Mouse (Mus musculus): ENCODE data around the gene Ctse. TPM values are rescaled to one million over a fixed set of nuclear protein-coding genes. Genes with fewer than 3 reads are reported as not detected.

The Ctse gene
- polyA plus RNA-seq, 1 experiment = 6.4 TPM

GRCm38 (mm10) chr1:131671113-131671512 lies 33.0 kb downstream of the Ctse start:
- TF ChIP-seq POLR2A (IDR thresholded peaks at IDR 0.05; ENCODE audit: control insufficient read depth, extremely low read depth, insufficient read depth, low read length, poor library complexity) = no peak
- TF ChIP-seq CTCF (IDR thresholded peaks at IDR 0.05; ENCODE audit: borderline replicate concordance, control insufficient read depth, extremely low read depth, insufficient read depth, low read length, poor library complexity) = no peak
- Histone ChIP-seq H3K4me1 (replicated peaks; ENCODE audit: control insufficient read depth, insufficient read depth, low read length) (peaks cover 7% of the 10 kb centered on the region), H3K27me3 (ENCODE audit: control insufficient read depth, insufficient read depth, low read length) (no peaks in the 10 kb centered on the region), H3K27ac (ENCODE audit: control insufficient read depth, insufficient read depth, low read length) (no peak overlapping the region), H3K36me3 (ENCODE audit: control insufficient read depth, insufficient read depth, low read length) (no peaks in the 10 kb centered on the region), H3K4me3 (ENCODE audit: control insufficient read depth, insufficient read depth, low read length) (no peak overlapping the region)
- 83% methylated on average over 8 of the region's 8 CpGs for WGBS
- no peak for DNase-seq

GRCm38 (mm10) chr1:131672361-131672760 lies 34.3 kb downstream of the Ctse start:
- peaks cover 7% of the 10 kb centered on the region for H3K4me1 ChIP-seq (replicated peaks; ENCODE audit: control insufficient read depth, insufficient read depth, low read length)

GRCm38 (mm10) chr1:131679644-131680043 lies 41.5 kb downstream of the Ctse start:
- WGBS = 89% methylated on average over 5 of the region's 5 CpGs
- no peaks in the 10 kb centered on the region for H3K27me3 ChIP-seq (ENCODE audit: control insufficient read depth, insufficient read depth, low read length)
- no peak overlapping the region for H3K27ac ChIP-seq (ENCODE audit: control insufficient read depth, insufficient read depth, low read length)
- H3K4me1 ChIP-seq (replicated peaks; ENCODE audit: control insufficient read depth, insufficient read depth, low read length) = no peaks in the 10 kb centered on the region
- H3K36me3 ChIP-seq (ENCODE audit: control insufficient read depth, insufficient read depth, low read length) = no peaks in the 10 kb centered on the region
- DNase-seq = no peak
- H3K4me3 ChIP-seq (ENCODE audit: control insufficient read depth, insufficient read depth, low read length) = no peak overlapping the region
- TF ChIP-seq CTCF (IDR thresholded peaks at IDR 0.05; ENCODE audit: borderline replicate concordance, control insufficient read depth, extremely low read depth, insufficient read depth, low read length, poor library complexity) (no peak), POLR2A (IDR thresholded peaks at IDR 0.05; ENCODE audit: control insufficient read depth, extremely low read depth, insufficient read depth, low read length, poor library complexity) (no peak)

More at GRCm38 (mm10) chr1:131672361-131672760, 34.3 kb downstream of the Ctse start:
- H3K36me3 ChIP-seq (ENCODE audit: control insufficient read depth, insufficient read depth, low read length) = no peaks in the 10 kb centered on the region
- H3K4me3 ChIP-seq (ENCODE audit: control insufficient read depth, insufficient read depth, low read length) = no peak overlapping the region
- H3K27me3 ChIP-seq (ENCODE audit: control insufficient read depth, insufficient read depth, low read length) = no peaks in the 10 kb centered on the region
- no peak overlapping the region for H3K27ac ChIP-seq (ENCODE audit: control insufficient read depth, insufficient read depth, low read length)
- 6% methylated on average over 7 of the region's 7 CpGs for WGBS
- TF ChIP-seq POLR2A (IDR thresholded peaks at IDR 0.05; ENCODE audit: control insufficient read depth, extremely low read depth, insufficient read depth, low read length, poor library complexity) = no peak
- TF ChIP-seq CTCF (IDR thresholded peaks at IDR 0.05; ENCODE audit: borderline replicate concordance, control insufficient read depth, extremely low read depth, insufficient read depth, low read length, poor library complexity) = no peak
- peak; percentile 18 for DNase-seq

GRCm38 (mm10) chr1:131687739-131688138 lies 49.6 kb downstream of the Ctse start:
- Histone ChIP-seq H3K27ac (ENCODE audit: control insufficient read depth, insufficient read depth, low read length) (no peak overlapping the region), H3K27me3 (ENCODE audit: control insufficient read depth, insufficient read depth, low read length) (no peaks in the 10 kb centered on the region), H3K4me3 (ENCODE audit: control insufficient read depth, insufficient read depth, low read length) (no peak overlapping the region), H3K4me1 (replicated peaks; ENCODE audit: control insufficient read depth, insufficient read depth, low read length) (no peaks in the 10 kb centered on the region), H3K36me3 (ENCODE audit: control insufficient read depth, insufficient read depth, low read length) (no peaks in the 10 kb centered on the region)
- DNase-seq = no peak
- no peak for TF ChIP-seq CTCF (IDR thresholded peaks at IDR 0.05; ENCODE audit: borderline replicate concordance, control insufficient read depth, extremely low read depth, insufficient read depth, low read length, poor library complexity)
- 99% methylated on average over 2 of the region's 2 CpGs for WGBS

DNA sequence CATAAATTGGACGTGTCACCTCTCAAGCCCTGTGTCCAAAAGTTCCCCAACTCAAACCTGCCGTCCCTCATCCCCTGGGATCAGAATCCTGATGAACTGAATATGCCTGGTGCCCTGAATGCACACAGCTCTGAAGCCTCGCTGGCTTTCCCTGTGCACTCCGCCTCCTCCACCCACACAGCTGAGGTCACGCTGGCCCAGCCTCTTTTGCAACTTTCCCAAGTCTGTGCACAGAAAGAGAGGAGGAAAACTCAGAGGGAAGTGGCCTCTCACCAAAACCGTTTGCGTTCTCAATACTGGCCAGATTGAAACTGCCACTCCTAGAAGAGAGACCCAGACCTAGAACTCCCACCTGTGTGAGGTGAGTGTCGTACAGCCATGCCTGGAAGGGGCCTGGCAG lies 50.4 kb downstream of the Ctse start, which contains the start of gene Rab7b:
Rab7b (plus strand) TSS at position 221 of the 400 bp plus-strand sequence.
- Histone ChIP-seq H3K4me1 (replicated peaks; ENCODE audit: control insufficient read depth, insufficient read depth, low read length) (no peaks in the 10 kb centered on the region), H3K27me3 (ENCODE audit: control insufficient read depth, insufficient read depth, low read length) (no peaks in the 10 kb centered on the region), H3K4me3 (ENCODE audit: control insufficient read depth, insufficient read depth, low read length) (no peak within 1 kb of the TSS), H3K27ac (ENCODE audit: control insufficient read depth, insufficient read depth, low read length) (no peak within 1 kb of the TSS), H3K36me3 (ENCODE audit: control insufficient read depth, insufficient read depth, low read length) (no peaks in the 10 kb centered on the region)
- TF ChIP-seq POLR2A (IDR thresholded peaks at IDR 0.05; ENCODE audit: control insufficient read depth, extremely low read depth, insufficient read depth, low read length, poor library complexity) = no peak
- TF ChIP-seq CTCF (IDR thresholded peaks at IDR 0.05; ENCODE audit: borderline replicate concordance, control insufficient read depth, extremely low read depth, insufficient read depth, low read length, poor library complexity) = no peak
- no peak for DNase-seq
- WGBS = 74% methylated on average over 8 of the region's 8 CpGs

GRCm38 (mm10) chr1:131689016-131689415 lies 50.9 kb downstream of the Ctse start:
- WGBS = over 99% methylated on average over 3 of the region's 3 CpGs
- Histone ChIP-seq H3K4me1 (replicated peaks; ENCODE audit: control insufficient read depth, insufficient read depth, low read length) (no peaks in the 10 kb centered on the region), H3K27ac (ENCODE audit: control insufficient read depth, insufficient read depth, low read length) (no peak overlapping the region)

GRCm38 (mm10) chr1:131689899-131690298 lies 51.8 kb downstream of the Ctse start:
- Histone ChIP-seq H3K4me1 (replicated peaks; ENCODE audit: control insufficient read depth, insufficient read depth, low read length) (no peaks in the 10 kb centered on the region), H3K27me3 (ENCODE audit: control insufficient read depth, insufficient read depth, low read length) (no peaks in the 10 kb centered on the region), H3K36me3 (ENCODE audit: control insufficient read depth, insufficient read depth, low read length) (no peaks in the 10 kb centered on the region), H3K4me3 (ENCODE audit: control insufficient read depth, insufficient read depth, low read length) (no peak overlapping the region), H3K27ac (ENCODE audit: control insufficient read depth, insufficient read depth, low read length) (no peak overlapping the region)
- no peak for DNase-seq
- TF ChIP-seq CTCF (IDR thresholded peaks at IDR 0.05; ENCODE audit: borderline replicate concordance, control insufficient read depth, extremely low read depth, insufficient read depth, low read length, poor library complexity) (no peak), POLR2A (IDR thresholded peaks at IDR 0.05; ENCODE audit: control insufficient read depth, extremely low read depth, insufficient read depth, low read length, poor library complexity) (no peak)
- WGBS = 92% methylated on average over 5 of the region's 5 CpGs

More at GRCm38 (mm10) chr1:131689016-131689415, 50.9 kb downstream of the Ctse start:
- no peak for DNase-seq
- no peaks in the 10 kb centered on the region for H3K27me3 ChIP-seq (ENCODE audit: control insufficient read depth, insufficient read depth, low read length)
- H3K4me3 ChIP-seq (ENCODE audit: control insufficient read depth, insufficient read depth, low read length) = no peak overlapping the region
- H3K36me3 ChIP-seq (ENCODE audit: control insufficient read depth, insufficient read depth, low read length) = no peaks in the 10 kb centered on the region
- TF ChIP-seq CTCF (IDR thresholded peaks at IDR 0.05; ENCODE audit: borderline replicate concordance, control insufficient read depth, extremely low read depth, insufficient read depth, low read length, poor library complexity) = no peak
- TF ChIP-seq POLR2A (IDR thresholded peaks at IDR 0.05; ENCODE audit: control insufficient read depth, extremely low read depth, insufficient read depth, low read length, poor library complexity) = no peak

Measured in thymus, adult 2 months (tissue).